Mouse (Mus musculus) forebrain, embryonic 14.5 days (tissue): ENCODE data around the gene Olfr635. TPM values are rescaled to one million over a fixed set of nuclear protein-coding genes. Genes with fewer than 3 reads are reported as not detected.
"Not testable (repeated sequence)": the region's sequence is repeated elsewhere in the genome, so short reads cannot be mapped to it uniquely, and the experiment has no call there.

Source experiments
- ATAC-seq: fragments of 200-750 bp; cut with Nextera tagmentation; 2 replicates; pipeline ENCODE4 v1.8.0; 2017; ENCODE audit warnings: mild to moderate bottlenecking, moderate library complexity
- DNase-seq: peaks from one replicate; pipeline ENCODE4 v3.0.0-alpha.2; 2015; ENCODE audit warnings: low spot score
- H3K27ac ChIP-seq: fragments of 300-500 bp; sonication (generic); 2 replicates; pipeline ENCODE4 v1.5.1; 2014; ENCODE audit warnings: low read depth, mild to moderate bottlenecking, control low read depth, low read length, moderate library complexity
- H3K27me3 ChIP-seq: fragments of 300-500 bp; sonication (generic); replicated peaks from 2 replicates; pipeline ENCODE4 v1.6.1; 2014; ENCODE audit warnings: low read length, control low read depth, mixed read lengths; ENCODE audit not compliant: control insufficient read depth, insufficient read depth
- H3K36me3 ChIP-seq: fragments of 300-500 bp; sonication (generic); 2 replicates; pipeline ENCODE4 v1.6.1; 2014; ENCODE audit warnings: low read length, control low read depth; ENCODE audit not compliant: control insufficient read depth, insufficient read depth
- H3K4me1 ChIP-seq: fragments of 300-500 bp; sonication (generic); 2 replicates; pipeline ENCODE4 v1.6.1; 2014; ENCODE audit warnings: antibody characterized with exemption, low read length, control low read depth; ENCODE audit not compliant: control insufficient read depth, insufficient read depth
- H3K4me2 ChIP-seq: fragments of 300-500 bp; sonication (generic); 2 replicates; pipeline ENCODE4 v1.6.1; 2014; ENCODE audit warnings: mild to moderate bottlenecking, control low read depth, low read length
- H3K4me3 ChIP-seq: fragments of 300-500 bp; sonication (generic); 2 replicates; pipeline ENCODE4 v1.5.1; 2014; ENCODE audit warnings: low read depth, low read length, control low read depth
- H3K9ac ChIP-seq: fragments of 300-500 bp; sonication (generic); 2 replicates; pipeline ENCODE4 v1.6.1; 2014; ENCODE audit warnings: mild to moderate bottlenecking, low read length, control low read depth, moderate library complexity
- H3K9me3 ChIP-seq: fragments of 300-500 bp; sonication (generic); replicated peaks from 2 replicates; pipeline ENCODE4 v1.6.1; 2016; ENCODE audit warnings: low read length, control low read depth, mixed read lengths; ENCODE audit not compliant: control insufficient read depth
- WGBS: fragments of 180-500 bp; shearing (Covaris S2); extraction: QIAGEN DNeasy Blood & Tissue Kit; methylation state at CpG from one replicate; pipeline ENCODE4 v1.1.7; 2014; 5-methylcytosine and 5-hydroxymethylcytosine counted together
- polyA plus RNA-seq: library from polyadenylated mRNA; unstranded; fragments of >200 nt; fragmentation: Nextera tagmentation; extraction: Ambion mirVana; gene quantifications from 2 replicates; pipeline ENCODE4 v1.2.1, GENCODE M21; 2014

The Olfr635 gene
- not detected in 2 replicates for polyA plus RNA-seq

DNA sequence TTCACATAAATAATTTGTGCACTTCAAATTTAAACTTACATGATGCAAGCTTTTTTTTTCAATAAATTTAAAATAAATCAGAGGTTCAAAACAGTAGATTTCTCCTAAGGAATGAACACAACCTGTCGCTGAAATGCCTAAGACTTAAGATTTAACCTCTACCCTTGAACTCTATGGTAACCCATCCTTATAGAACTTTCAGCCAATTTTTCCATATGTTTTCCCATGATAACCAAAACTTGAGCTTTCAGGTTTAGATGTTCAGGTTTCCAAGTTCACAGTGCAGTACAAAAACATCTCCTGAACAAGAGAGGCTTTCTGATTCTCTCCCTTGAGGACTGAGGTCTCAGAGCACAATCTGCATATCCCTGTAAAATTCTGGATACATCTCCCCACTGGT, at the start of gene Olfr635:
TSS of gene Olfr635 (plus strand) at position 301 of the 400 bp plus-strand sequence.
- Histone ChIP-seq H3K4me2 (no peak within 1 kb of the TSS), H3K4me1 (no peaks in the 10 kb centered on the region), H3K9ac (no peak within 1 kb of the TSS), H3K9me3 (no peaks in the 10 kb centered on the region), H3K4me3 (no peak within 1 kb of the TSS), H3K27me3 (no peaks in the 10 kb centered on the region), H3K36me3 (no peaks in the 10 kb centered on the region), H3K27ac (no peak within 1 kb of the TSS)
- 76% methylated on average over 1 of the region's 1 CpGs for WGBS
- ATAC-seq (no peak), DNase-seq (no peak)

DNA sequence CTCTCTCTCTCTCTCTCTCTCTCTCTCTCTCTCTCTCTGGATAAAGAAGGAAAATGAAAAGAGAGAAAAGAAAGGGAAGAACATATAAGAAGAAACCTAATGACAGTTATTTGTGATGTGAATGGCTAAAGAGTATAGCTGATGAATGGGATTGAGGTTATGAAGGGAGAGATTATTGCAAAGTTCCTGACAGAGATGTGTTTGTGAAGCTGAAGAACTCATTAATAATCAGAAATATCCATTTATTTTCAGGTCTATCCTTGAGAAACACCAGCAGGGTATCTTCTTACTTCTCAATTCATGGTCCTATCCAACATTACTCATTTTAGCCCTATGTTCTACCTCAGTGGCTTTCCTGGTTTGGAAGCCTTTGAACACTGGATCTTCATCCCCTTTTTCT, 42.4 kb upstream of the Olfr635 start, which contains the start of gene Olfr631:
TSS of gene Olfr631 (plus strand) at position 301 of the 400 bp plus-strand sequence.
- no peaks in the 10 kb centered on the region for H3K27me3 ChIP-seq
- no peaks in the 10 kb centered on the region for H3K36me3 ChIP-seq
- ATAC-seq (no peak), DNase-seq (no peak)
- no peak within 1 kb of the TSS for H3K4me2 ChIP-seq
- H3K9ac ChIP-seq: no peak within 1 kb of the TSS
- H3K9me3 ChIP-seq: no peaks in the 10 kb centered on the region
- no peak within 1 kb of the TSS for H3K4me3 ChIP-seq
- no peak within 1 kb of the TSS for H3K27ac ChIP-seq
- no peaks in the 10 kb centered on the region for H3K4me1 ChIP-seq

DNA sequence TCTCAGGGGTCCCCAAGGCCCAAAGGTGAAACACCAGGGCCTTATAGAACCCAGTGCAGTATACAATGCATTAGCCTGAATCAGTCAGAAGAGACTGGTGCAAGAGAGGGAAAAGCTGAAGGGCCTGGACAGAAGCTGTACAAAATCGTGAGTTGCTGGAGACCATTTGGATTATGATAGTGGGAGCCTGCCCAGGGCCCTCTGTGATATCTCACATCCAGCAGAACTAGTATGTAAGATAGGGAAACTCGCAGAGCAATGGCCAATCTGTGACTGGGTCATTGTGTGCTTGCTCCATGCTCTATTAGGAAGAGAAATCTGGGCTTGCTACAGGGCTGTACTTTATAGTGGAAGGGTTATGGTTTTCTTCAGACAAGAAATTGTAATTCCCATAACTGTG, 36.7 kb upstream of the Olfr635 start, which contains the start of gene Olfr632:
TSS of gene Olfr632 (plus strand) at position 84 of the 400 bp plus-strand sequence.
- H3K9ac ChIP-seq: no peak within 1 kb of the TSS
- no peak within 1 kb of the TSS for H3K27ac ChIP-seq
- no peaks in the 10 kb centered on the region for H3K4me1 ChIP-seq
- no peaks in the 10 kb centered on the region for H3K9me3 ChIP-seq
- ATAC-seq (no peak), DNase-seq (no peak)
- 89% methylated on average over 2 of the region's 2 CpGs for WGBS
- no peak within 1 kb of the TSS for H3K4me3 ChIP-seq
- H3K27me3 ChIP-seq: no peaks in the 10 kb centered on the region
- H3K4me2 ChIP-seq: no peak within 1 kb of the TSS
- H3K36me3 ChIP-seq: no peaks in the 10 kb centered on the region

DNA sequence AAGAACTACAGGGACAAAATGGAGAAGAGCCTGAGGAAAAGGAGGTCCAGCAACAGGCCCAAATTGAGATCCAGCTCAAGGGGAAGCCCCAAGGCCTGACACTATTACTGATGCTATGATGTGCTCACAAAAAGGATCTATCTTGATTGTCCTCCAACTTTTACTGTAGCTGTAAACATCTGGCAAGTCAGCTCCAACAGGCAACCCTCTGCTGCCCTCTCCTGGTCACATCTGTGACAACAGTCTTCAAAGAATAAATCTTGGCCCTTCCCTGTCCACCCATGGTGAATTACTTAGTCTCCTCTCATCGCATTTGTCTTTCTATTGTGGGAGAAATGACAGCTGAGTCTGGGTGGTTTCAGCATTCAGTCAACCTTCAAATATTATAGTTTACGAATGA, 28.2 kb upstream of the Olfr635 start:
- no peak overlapping the region for H3K4me3 ChIP-seq
- DNase-seq: peak; percentile 56
- H3K9ac ChIP-seq: no peak overlapping the region
- H3K36me3 ChIP-seq: no peaks in the 10 kb centered on the region
- H3K4me2 ChIP-seq: no peak overlapping the region
- H3K27me3 ChIP-seq: no peaks in the 10 kb centered on the region
- no peak overlapping the region for H3K27ac ChIP-seq
- H3K4me1 ChIP-seq: no peaks in the 10 kb centered on the region
- 25% methylated on average over 2 of the region's 2 CpGs for WGBS
- H3K9me3 ChIP-seq: no peaks in the 10 kb centered on the region
- no peak for ATAC-seq

DNA sequence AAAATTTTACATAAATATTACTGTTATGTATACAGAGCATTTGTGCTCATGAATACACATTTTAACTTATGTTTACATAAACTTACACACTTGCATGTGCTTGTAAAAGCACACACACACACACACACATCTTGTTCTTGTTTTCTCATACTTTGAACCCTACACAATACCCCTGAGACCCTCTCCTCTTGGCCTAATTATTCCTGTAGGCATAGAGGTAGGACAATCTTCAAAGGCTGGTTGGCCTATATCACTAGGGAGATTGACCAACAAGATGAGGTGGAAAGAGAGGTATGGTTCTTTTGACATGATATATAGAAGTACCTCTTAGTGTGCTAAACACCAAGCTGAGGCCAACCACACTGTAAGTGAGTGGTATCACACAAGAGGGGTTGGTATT, 26.8 kb upstream of the Olfr635 start, which contains the start of gene Olfr633:
TSS of gene Olfr633 (plus strand) at position 301 of the 400 bp plus-strand sequence.
- H3K36me3 ChIP-seq: no peaks in the 10 kb centered on the region
- no peaks in the 10 kb centered on the region for H3K9me3 ChIP-seq
- no peaks in the 10 kb centered on the region for H3K4me1 ChIP-seq
- H3K27ac ChIP-seq: no peak within 1 kb of the TSS
- no peak within 1 kb of the TSS for H3K4me2 ChIP-seq
- H3K9ac ChIP-seq: no peak within 1 kb of the TSS
- ATAC-seq (no peak), DNase-seq (no peak)
- no peak within 1 kb of the TSS for H3K4me3 ChIP-seq
- no peaks in the 10 kb centered on the region for H3K27me3 ChIP-seq

DNA sequence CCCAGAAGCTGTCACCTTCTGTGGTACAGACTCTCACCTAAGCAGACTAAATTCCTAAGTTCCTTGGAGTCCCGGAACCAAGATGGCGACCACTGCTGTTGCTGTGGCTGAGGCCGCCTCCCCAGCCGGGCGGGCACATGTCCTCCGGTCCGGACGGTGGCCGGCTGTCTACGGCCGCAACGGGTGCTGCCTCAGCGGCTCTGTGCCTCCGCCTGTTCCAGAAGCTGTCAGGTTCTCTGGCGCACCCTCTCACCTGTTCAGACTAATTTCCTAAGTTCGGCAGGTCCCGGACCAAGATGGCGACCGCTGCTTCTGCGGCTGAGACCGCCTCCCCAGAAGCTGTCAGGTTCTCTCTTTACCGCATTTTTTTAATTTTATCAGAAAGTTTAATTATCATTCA, 4.1 kb upstream of the Olfr635 start:
- not testable (repeated sequence) for H3K27ac ChIP-seq, H3K4me2 ChIP-seq, H3K9ac ChIP-seq, H3K4me1 ChIP-seq, DNase-seq, ATAC-seq, H3K9me3 ChIP-seq, H3K27me3 ChIP-seq, H3K36me3 ChIP-seq, H3K4me3 ChIP-seq
- WGBS: 99% methylated on average over 22 of the region's 22 CpGs

DNA sequence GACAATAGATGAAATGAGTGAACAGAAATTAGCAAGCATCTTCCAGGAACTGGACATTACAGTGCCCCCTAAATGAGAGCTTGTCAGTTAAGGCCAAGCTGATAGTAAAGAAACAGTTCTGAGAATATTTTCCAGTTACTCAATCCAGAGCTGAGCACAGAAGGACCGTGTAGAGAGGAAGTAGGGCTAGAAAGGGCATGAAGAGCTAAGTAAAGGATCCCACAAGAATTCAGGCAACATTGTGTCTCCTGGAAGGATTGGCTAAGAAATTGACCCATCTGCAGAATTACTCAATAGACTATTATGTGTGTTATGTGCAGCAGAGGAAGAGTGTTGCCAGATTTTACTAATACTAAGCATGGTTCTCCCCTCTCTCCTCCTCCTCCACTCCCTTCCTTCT, 830 bp downstream of the Olfr635 start:
- DNase-seq (no peak), ATAC-seq (no peak)
- WGBS: 74% methylated on average over 1 of the region's 1 CpGs
- Histone ChIP-seq H3K9me3 (no peaks in the 10 kb centered on the region), H3K9ac (no peak overlapping the region), H3K4me1 (no peaks in the 10 kb centered on the region), H3K27ac (no peak overlapping the region), H3K4me2 (no peak overlapping the region), H3K4me3 (no peak overlapping the region), H3K27me3 (no peaks in the 10 kb centered on the region), H3K36me3 (no peaks in the 10 kb centered on the region)

DNA sequence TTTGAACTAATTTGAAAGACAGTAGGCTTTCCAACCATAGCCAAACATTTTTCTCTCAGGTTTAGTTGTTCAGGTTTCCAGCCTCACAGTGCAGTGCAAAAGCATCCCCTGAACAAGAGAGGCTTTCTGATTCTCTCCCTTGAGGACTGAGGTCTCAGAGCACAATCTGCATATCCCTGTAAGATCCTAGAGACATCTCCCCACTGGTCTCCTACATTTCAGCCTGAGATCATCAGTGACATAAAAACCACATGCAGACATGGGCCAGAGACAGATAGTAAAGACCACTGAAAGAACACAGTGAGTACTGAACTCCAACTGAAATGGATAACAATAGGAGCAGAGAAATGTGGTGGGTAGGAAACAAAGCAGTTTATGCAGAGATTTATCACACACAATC, 27.5 kb downstream of the Olfr635 start, which contains the start of gene Olfr638:
TSS of gene Olfr638 (plus strand) at position 301 of the 400 bp plus-strand sequence.
- Histone ChIP-seq H3K9ac (no peak within 1 kb of the TSS), H3K9me3 (no peaks in the 10 kb centered on the region), H3K36me3 (no peaks in the 10 kb centered on the region), H3K4me1 (no peaks in the 10 kb centered on the region), H3K4me3 (no peak within 1 kb of the TSS), H3K27me3 (no peaks in the 10 kb centered on the region), H3K4me2 (no peak within 1 kb of the TSS), H3K27ac (no peak within 1 kb of the TSS)
- ATAC-seq (no peak), DNase-seq (no peak)

DNA sequence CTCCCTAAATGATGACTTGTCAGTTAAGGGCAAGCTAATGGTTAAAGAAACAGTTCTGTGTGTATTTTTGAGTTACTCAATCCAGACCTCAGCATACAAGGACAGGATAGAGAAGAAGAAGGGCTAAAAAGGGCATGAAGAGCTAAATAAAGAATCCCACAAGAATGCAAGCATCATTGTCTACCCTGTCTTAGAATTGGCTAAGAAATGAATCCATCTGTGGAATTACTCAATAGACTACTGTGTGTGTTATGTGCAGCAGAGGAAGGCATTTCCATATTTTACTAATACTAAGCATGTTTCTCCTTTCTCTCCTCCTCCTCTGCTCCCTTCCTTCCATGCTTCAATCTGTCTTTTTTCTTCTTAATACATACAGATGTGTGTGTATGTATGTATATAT, 28.2 kb downstream of the Olfr635 start:
- Histone ChIP-seq H3K4me1 (no peaks in the 10 kb centered on the region), H3K4me3 (no peak overlapping the region), H3K36me3 (no peaks in the 10 kb centered on the region), H3K9me3 (no peaks in the 10 kb centered on the region), H3K27ac (no peak overlapping the region), H3K4me2 (no peak overlapping the region), H3K27me3 (no peaks in the 10 kb centered on the region), H3K9ac (no peak overlapping the region)
- no peak for ATAC-seq
- DNase-seq: no peak
